In the genomic region with DNA sequence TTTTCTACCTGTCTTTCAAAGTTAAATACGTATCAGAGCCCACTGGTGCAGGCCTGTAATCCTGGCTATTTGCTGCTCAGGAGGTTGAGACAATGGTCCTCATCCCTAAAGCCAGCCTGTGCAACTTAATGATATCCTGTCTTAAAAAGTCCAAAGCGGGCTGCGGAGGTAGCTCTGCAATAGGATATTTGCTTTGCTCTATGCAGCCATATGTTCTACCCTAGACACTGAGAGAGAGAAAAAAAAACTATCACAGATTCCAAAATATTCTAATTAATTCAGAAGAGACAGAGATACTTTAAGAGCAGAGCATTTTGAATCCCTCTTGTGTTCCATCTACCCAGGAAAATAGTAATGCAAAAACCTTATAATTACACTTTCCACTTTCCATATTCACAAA, we compare ENCODE assay signal across 31 mouse cellular contexts. TPM values are rescaled to one million over a fixed set of nuclear protein-coding genes. Genes with fewer than 3 reads are reported as not detected.
"Had no signal": no experiment of that assay in that cellular context is flagged by ENCODE, and none has a peak within 500 bp of the region (broad histone marks: within the 10 kb centered on the region; RNA-seq: fewer than 3 reads in every experiment).

No protein-coding gene starts in this region.

- H3K4me1 ChIP-seq: limb, embryonic 10.5 days; limb, embryonic 15.5 days; liver, embryonic 12.5 days; liver, embryonic 13.5 days; liver, embryonic 15.5 days; lung, embryonic 15.5 days; midbrain, embryonic 10.5 days; midbrain, embryonic 12.5 days; midbrain, embryonic 13.5 days; midbrain, embryonic 15.5 days; neural tube, embryonic 12.5 days had no signal

- ATAC-seq: liver, embryonic 12.5 days; liver, postnatal 0 days; lung, postnatal 0 days; midbrain, embryonic 13.5 days; midbrain, embryonic 15.5 days; midbrain, embryonic 16.5 days had no signal

- H3K4me3 ChIP-seq: limb, embryonic 10.5 days; limb, embryonic 12.5 days; limb, embryonic 13.5 days; limb, embryonic 15.5 days; liver, embryonic 12.5 days; liver, embryonic 13.5 days; liver, embryonic 15.5 days; lung, embryonic 15.5 days; megakaryocyte, embryonic 14.5 days; midbrain, embryonic 10.5 days; midbrain, embryonic 12.5 days; midbrain, embryonic 13.5 days; midbrain, embryonic 15.5 days; myocyte; neural tube, embryonic 12.5 days had no signal

- DNase-seq: left cerebral cortex, postnatal 4 days; liver; liver, embryonic 13.5 days; liver, postnatal 0 days; lung, adult 18-20 months; lung, adult 2 months; lung, embryonic 14.5 days; lung, postnatal 10 days; lung, postnatal 14 days; lung, postnatal 36 days; lung, postnatal 4 days; midbrain, embryonic 14.5 days had no signal

- H3K27ac ChIP-seq: limb, embryonic 10.5 days; limb, embryonic 12.5 days; limb, embryonic 13.5 days; limb, embryonic 15.5 days; liver, embryonic 12.5 days; liver, embryonic 13.5 days; liver, embryonic 14.5 days; liver, embryonic 15.5 days; lung, embryonic 15.5 days; macrophage; midbrain, embryonic 12.5 days; midbrain, embryonic 13.5 days; midbrain, embryonic 15.5 days; neural tube, embryonic 12.5 days had no signal

RNA-seq across cellular contexts. Expression of a gene that starts 44.9 kb away (rescaled TPM):
- polyA plus RNA-seq: liver, embryonic 16.5 days; macrophage had no signal
